Mouse (Mus musculus) lung, embryonic 14.5 days (tissue): ENCODE results near the gene Olfr517. TPM values are rescaled to one million over a fixed set of nuclear protein-coding genes. Genes with fewer than 3 reads are reported as not detected.

Experiments used
- ATAC-seq: fragments of 200-750 bp; cut with Nextera tagmentation; 2 replicates; pipeline ENCODE4 v1.8.0; 2017; ENCODE audit warnings: mild to moderate bottlenecking, moderate TSS enrichment, moderate library complexity; ENCODE audit not compliant: insufficient read depth
- DNase-seq: peaks from one replicate; pipeline ENCODE4 v3.0.0-alpha.2; 2015
- H3K27ac ChIP-seq: fragments of 300-500 bp; sonication (generic); 2 replicates; pipeline ENCODE4 v1.5.1; 2014; ENCODE audit warnings: low read depth, mild to moderate bottlenecking, moderate library complexity
- H3K27me3 ChIP-seq: fragments of 300-500 bp; sonication (generic); 2 replicates; pipeline ENCODE4 v1.6.1; 2014; ENCODE audit warnings: low read length, control low read depth; ENCODE audit not compliant: insufficient read depth
- H3K36me3 ChIP-seq: fragments of 300-500 bp; sonication (generic); 2 replicates; pipeline ENCODE4 v1.6.1; 2014; ENCODE audit warnings: control low read depth; ENCODE audit not compliant: insufficient read depth
- H3K4me1 ChIP-seq: fragments of 300-500 bp; sonication (generic); 2 replicates; pipeline ENCODE4 v1.6.1; 2014; ENCODE audit warnings: antibody characterized with exemption, control low read depth; ENCODE audit not compliant: insufficient read depth
- H3K4me2 ChIP-seq: fragments of 300-500 bp; sonication (generic); 2 replicates; pipeline ENCODE4 v1.6.1; 2014; ENCODE audit warnings: mild to moderate bottlenecking
- H3K4me3 ChIP-seq: fragments of 300-500 bp; sonication (generic); 2 replicates; pipeline ENCODE4 v1.5.1; 2014; ENCODE audit warnings: low read depth, low read length
- H3K9ac ChIP-seq: fragments of 300-500 bp; sonication (generic); 2 replicates; pipeline ENCODE4 v1.6.1; 2014
- H3K9me3 ChIP-seq: fragments of 300-500 bp; sonication (generic); 2 replicates; pipeline ENCODE4 v1.6.1; 2016; ENCODE audit warnings: low read depth, low read length, control low read depth
- CTCF ChIP-seq: IDR thresholded peaks from 2 replicates; pipeline ENCODE4 v1.5.1; 2016; ENCODE audit warnings: antibody characterized with exemption, low read depth
- WGBS: fragments of 180-500 bp; shearing (Covaris S2); extraction: QIAGEN DNeasy Blood & Tissue Kit; methylation state at CpG from one replicate; pipeline ENCODE4 v1.1.7; 2014; 5-methylcytosine and 5-hydroxymethylcytosine counted together
- polyA plus RNA-seq: library from polyadenylated mRNA; unstranded; fragments of >200 nt; fragmentation: Nextera tagmentation; extraction: Ambion mirVana; gene quantifications from 2 replicates; pipeline ENCODE4 v1.2.1, GENCODE M21; 2014

The Olfr517 gene
- polyA plus RNA-seq = not detected in 2 replicates

DNA sequence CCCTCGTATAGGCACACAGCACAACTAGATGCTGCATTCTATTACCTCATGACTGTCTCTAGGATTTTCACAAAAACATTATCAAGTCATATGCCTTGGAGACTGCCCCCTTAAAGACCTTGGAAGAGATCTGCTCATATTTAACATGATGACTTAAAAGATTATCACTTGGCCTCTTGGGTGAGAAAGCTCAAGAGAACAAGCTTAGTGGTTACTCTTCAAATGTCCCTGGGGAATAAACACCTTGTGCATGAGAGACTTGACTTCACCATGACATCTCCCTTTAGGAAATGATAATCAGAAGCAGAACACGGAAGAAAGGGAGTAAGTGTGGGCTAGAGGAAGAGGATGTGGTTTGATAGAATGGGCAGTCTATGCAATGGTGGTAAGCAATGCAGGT, at the start of gene Olfr517:
Gene Olfr517, minus strand, starts transcription at position 101 of the 400 bp plus-strand sequence.
- Histone ChIP-seq H3K36me3 (no peaks in the 10 kb centered on the region), H3K4me2 (no peak within 1 kb of the TSS), H3K27me3 (no peaks in the 10 kb centered on the region), H3K4me1 (no peaks in the 10 kb centered on the region), H3K4me3 (no peak within 1 kb of the TSS), H3K9me3 (no peaks in the 10 kb centered on the region), H3K9ac (no peak within 1 kb of the TSS), H3K27ac (no peak within 1 kb of the TSS)
- ATAC-seq (no peak), DNase-seq (no peak)
- 60% methylated on average over 2 of the region's 2 CpGs for WGBS
- no peak for TF ChIP-seq CTCF

DNA sequence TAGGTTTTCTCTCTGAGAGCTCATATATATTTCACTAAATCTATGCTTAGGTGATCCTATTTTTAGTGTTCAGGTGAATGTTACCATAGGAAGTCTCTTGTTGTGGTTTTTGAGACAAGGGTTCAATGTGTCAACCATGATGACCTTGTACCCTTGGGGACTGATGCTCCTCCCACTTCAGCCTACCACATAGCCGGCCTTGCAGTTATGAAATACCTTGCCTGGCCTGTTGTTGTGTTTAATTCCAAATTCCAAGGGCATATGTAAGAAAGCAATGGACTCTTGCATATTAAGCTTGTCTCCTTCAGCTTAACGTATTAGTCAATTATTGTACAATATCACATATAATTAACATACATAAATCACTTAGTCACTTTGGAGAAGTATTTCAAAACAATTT, 31.8 kb upstream of the Olfr517 start:
- Histone ChIP-seq H3K9me3 (no peaks in the 10 kb centered on the region), H3K27ac (no peak overlapping the region), H3K27me3 (no peaks in the 10 kb centered on the region), H3K9ac (no peak overlapping the region), H3K4me2 (no peak overlapping the region), H3K4me3 (no peak overlapping the region), H3K4me1 (no peaks in the 10 kb centered on the region), H3K36me3 (no peaks in the 10 kb centered on the region)
- TF ChIP-seq CTCF = no peak
- 74% methylated on average over 2 of the region's 2 CpGs for WGBS
- ATAC-seq (no peak), DNase-seq (no peak)

DNA sequence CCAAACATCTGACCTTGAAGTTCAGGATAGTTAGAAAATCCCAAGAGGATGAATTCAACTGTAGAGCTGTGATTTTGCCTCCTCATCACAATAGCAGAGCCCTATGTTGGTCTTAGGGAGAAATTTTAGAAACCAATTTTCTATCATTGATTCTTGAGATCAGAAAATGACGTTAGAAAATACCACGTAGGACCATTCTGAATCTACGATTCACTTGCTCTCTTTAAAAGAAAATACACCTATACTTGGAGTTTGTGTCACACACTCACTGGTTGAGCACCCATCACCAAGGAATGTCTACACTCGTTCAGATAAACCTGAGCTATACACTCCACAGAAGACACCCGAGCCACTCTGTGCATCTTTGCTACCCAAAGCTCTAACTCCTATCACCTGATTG, 22.1 kb upstream of the Olfr517 start, which contains the start of gene Olfr519:
Gene Olfr519, minus strand, starts transcription at position 101 of the 400 bp plus-strand sequence.
- H3K4me3 ChIP-seq = no peak within 1 kb of the TSS
- ATAC-seq = no peak
- H3K36me3 ChIP-seq = no peaks in the 10 kb centered on the region
- no peak for TF ChIP-seq CTCF
- no peak within 1 kb of the TSS for H3K4me2 ChIP-seq
- no peak within 1 kb of the TSS for H3K27ac ChIP-seq
- no peak within 1 kb of the TSS for H3K9ac ChIP-seq
- no peaks in the 10 kb centered on the region for H3K27me3 ChIP-seq
- 81% methylated on average over 5 of the region's 5 CpGs for WGBS
- no peak for DNase-seq
- H3K9me3 ChIP-seq = no peaks in the 10 kb centered on the region
- H3K4me1 ChIP-seq = no peaks in the 10 kb centered on the region

DNA sequence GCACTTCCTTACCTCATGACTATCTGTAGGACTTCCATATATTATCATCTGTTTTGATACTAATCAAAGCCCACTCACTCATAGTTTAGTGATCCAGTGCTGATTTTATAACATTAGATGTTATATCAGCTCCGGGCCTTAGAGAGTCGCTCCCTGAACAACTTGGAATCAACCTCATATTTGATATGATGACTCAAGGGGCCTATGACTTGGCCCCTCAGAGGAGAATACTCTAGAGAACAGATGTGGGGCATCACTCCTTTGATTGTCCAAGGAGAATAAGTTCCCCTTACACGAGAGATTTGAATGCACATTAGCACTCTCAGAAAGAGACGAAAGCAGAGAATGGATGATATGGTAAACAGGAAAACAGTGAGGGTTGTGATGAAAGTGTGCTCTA, 12.7 kb upstream of the Olfr517 start, which contains the start of gene Olfr518:
Gene Olfr518, minus strand, starts transcription at position 101 of the 400 bp plus-strand sequence.
- DNase-seq = no peak
- H3K4me2 ChIP-seq = no peak within 1 kb of the TSS
- TF ChIP-seq CTCF = no peak
- WGBS = 73% methylated on average over 4 of the region's 4 CpGs
- H3K4me3 ChIP-seq = no peak within 1 kb of the TSS
- no peak for ATAC-seq
- no peak within 1 kb of the TSS for H3K27ac ChIP-seq
- no peaks in the 10 kb centered on the region for H3K36me3 ChIP-seq
- H3K27me3 ChIP-seq = no peaks in the 10 kb centered on the region
- no peaks in the 10 kb centered on the region for H3K4me1 ChIP-seq
- H3K9me3 ChIP-seq = no peaks in the 10 kb centered on the region
- no peak within 1 kb of the TSS for H3K9ac ChIP-seq

- Histone ChIP-seq H3K27ac (no peak within 1 kb of the TSS), H3K27me3 (no peaks in the 10 kb centered on the region), H3K4me1 (no peaks in the 10 kb centered on the region), H3K9me3 (no peaks in the 10 kb centered on the region), H3K9ac (no peak within 1 kb of the TSS), H3K36me3 (no peaks in the 10 kb centered on the region), H3K4me3 (no peak within 1 kb of the TSS), H3K4me2 (no peak within 1 kb of the TSS)
- 84% methylated on average over 2 of the region's 2 CpGs for WGBS
- TF ChIP-seq CTCF = no peak
- no peak for ATAC-seq
- DNase-seq = no peak
Observed at GRCm38 (mm10) chr7:108850429-108850828, 21.8 kb downstream of the Olfr517 start, which contains the start of gene Olfr516. TSS of gene Olfr516 (minus strand) at chr7:108850529.

GRCm38 (mm10) chr7:108825897-108826296, 46.3 kb downstream of the Olfr517 start, which contains the start of gene Olfr514:
TSS of gene Olfr514 (minus strand) at chr7:108825997.
- no peak within 1 kb of the TSS for H3K27ac ChIP-seq
- no peak within 1 kb of the TSS for H3K4me3 ChIP-seq
- DNase-seq = no peak
- no peak for ATAC-seq
- no peaks in the 10 kb centered on the region for H3K4me1 ChIP-seq
- no peak for TF ChIP-seq CTCF
- H3K36me3 ChIP-seq = no peaks in the 10 kb centered on the region
- H3K27me3 ChIP-seq = no peaks in the 10 kb centered on the region
- H3K4me2 ChIP-seq = no peak within 1 kb of the TSS
- no peaks in the 10 kb centered on the region for H3K9me3 ChIP-seq
- H3K9ac ChIP-seq = no peak within 1 kb of the TSS

Other genes starting within 250 kb of the Olfr517 start
- not detected in 2 replicates for gene Olfr508, start 242.4 kb downstream of the Olfr517 start, polyA plus RNA-seq
- 0.05 TPM in 1 of 2 replicates, not detected in the other for gene Olfr509, start 220.5 kb downstream of the Olfr517 start, polyA plus RNA-seq
- not detected in 2 replicates for gene Olfr510, start 206.0 kb downstream of the Olfr517 start, polyA plus RNA-seq
- not detected in 2 replicates for gene Olfr512, start 159.1 kb downstream of the Olfr517 start, polyA plus RNA-seq
- gene Olfr513, start 121.4 kb downstream of the Olfr517 start, polyA plus RNA-seq = not detected in 2 replicates
- not detected in 2 replicates for gene Olfr514, start 46.4 kb downstream of the Olfr517 start, polyA plus RNA-seq
- gene Olfr516, start 21.9 kb downstream of the Olfr517 start, polyA plus RNA-seq = not detected in 2 replicates
- not detected in 2 replicates for gene Olfr518, start 12.6 kb upstream of the Olfr517 start, polyA plus RNA-seq
- not detected in 2 replicates for gene Olfr519, start 22.0 kb upstream of the Olfr517 start, polyA plus RNA-seq
- 0.22 and 0.65 TPM in 2 replicates for gene Nlrp10, start 57.8 kb upstream of the Olfr517 start, polyA plus RNA-seq
- 108 and 119 TPM in 2 replicates for gene Eif3f, start 62.0 kb upstream of the Olfr517 start, polyA plus RNA-seq
- 2.0 and 2.2 TPM in 2 replicates for gene Tub, start 78.0 kb upstream of the Olfr517 start, polyA plus RNA-seq
- gene Ric3, start 211.0 kb upstream of the Olfr517 start, polyA plus RNA-seq = 1.1 and 1.7 TPM in 2 replicates